Mouse (Mus musculus) testis, postnatal 14 days (tissue): ENCODE measurements around the gene Grb2.

ENCODE experiments used
- DNase-seq: peaks from one replicate; pipeline ENCODE4 v3.0.0; 2021; ENCODE audit warnings: low spot score

Grb2 gene

DNA sequence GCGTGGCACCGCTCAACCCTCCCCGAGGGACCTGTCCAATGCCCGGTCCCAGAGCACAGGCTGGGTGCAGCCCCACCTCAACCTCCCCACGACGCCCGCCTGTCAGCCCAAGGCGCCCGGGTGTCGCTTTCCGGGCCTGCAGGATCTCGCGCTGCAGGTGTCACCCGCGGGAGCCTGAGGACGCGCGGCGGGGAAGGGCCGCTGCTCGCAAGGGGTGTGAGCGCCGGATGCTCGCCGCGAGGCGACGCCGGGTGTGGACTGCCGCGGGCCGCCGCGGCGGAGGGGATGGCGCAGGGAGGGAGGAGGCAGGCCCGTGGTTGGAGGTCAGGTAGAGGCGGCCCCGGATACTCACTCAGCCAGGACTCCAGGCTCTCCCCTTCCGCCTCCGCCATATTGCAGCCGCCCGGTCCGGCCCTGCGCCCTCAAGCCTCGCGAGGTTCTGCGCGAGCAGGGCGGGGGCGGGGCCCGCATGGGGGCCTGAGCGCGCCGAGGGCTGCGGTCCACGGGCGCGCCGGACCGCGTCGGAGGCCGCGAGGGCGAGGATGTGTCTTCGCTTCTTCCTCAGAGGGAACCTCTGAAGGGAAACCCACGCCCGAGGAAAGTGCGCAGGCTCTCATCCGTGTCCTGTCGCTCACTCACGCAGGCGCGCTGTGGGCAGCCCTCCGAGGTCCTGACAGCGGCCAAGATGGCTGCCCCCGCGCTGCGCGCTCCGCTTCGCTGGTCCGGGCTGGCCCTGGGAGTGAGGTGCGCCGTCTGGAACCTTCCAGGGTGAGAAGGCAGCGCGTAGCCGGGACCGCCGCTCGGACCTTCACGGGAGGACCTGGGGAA lies 104.7 kb downstream of the Grb2 start, which contains the start of the genes Mrps7 and Gga3:
TSS of gene Mrps7 (plus strand) at position 450 of the 828 bp plus-strand sequence.
TSS of gene Gga3 (minus strand) at position 576 of the 828 bp plus-strand sequence.
- peak; percentile 90 for DNase-seq

DNA sequence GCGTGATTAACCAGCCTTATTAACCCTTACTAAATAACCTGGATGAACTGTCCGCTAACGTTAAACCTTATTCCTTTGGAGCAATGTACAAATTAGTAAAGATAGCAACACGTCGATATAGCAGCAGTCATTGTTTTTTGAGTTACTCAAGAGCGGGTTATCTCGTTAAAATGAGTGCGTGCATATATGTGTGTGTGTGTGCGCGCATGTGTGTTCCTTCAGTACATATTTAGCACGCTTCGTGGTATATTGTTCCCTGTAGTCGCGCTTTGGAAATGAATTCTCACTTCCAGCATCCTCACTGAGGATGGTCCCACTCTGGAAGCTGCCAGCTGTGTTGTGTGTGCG lies 105.3 kb downstream of the Grb2 start:
- DNase-seq, result no peak

DNA sequence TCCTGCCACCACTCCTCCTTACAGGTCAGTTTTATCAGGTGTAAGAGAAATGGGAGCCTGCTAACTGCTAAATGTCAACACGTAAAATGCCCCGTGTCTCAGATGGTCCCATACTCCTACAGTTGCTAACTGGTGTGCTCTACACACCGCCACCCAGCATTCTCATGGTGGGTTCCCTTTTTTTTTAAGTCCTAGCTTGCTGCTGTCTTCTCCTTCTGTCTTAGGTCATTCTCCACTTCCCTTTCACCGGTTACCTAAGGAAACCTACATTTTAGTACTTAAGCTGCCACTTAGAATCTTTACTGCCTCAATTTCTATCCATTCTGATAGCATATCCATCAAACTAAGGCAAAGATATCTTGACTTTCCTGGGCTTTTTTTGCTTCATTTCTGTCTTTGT lies 107.2 kb downstream of the Grb2 start:
- no peak for DNase-seq

DNA sequence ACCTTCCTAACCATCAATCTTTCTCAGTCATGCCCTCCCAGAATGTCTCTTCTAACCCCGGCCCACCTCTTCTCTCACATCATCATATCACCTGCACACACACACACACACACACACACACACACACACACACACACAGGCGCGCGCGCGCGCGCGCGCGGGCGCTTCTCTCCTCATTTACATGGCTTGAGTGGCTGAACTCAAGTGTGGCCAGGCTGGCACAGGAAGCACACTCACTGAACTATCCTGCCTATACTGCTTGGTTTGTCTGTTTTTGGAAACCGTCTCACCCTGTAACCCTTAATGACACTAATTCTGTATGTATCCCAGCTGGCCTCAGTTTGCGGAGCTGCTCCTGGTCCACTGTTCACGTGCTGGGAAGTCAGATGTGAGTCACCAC lies 107.7 kb downstream of the Grb2 start:
- DNase-seq, result no peak

DNA sequence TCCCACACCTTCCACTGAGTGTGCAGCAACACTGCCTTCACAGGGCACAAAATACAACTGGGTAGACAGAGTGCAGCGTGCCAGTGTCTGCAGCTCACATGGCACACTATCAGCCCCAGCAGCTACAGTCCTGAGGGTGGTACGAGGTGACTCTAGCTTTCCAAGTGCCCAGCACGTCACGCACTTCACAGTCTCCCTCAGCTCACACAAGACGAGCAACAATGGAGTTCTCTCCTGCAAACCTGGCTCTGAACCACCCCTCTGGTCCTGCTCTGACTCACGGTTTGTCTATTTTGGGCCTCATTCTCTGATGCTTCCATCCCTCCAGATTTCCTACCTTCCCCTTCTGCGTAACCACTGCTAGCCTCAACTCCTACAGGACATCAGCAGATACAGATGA lies 108.7 kb downstream of the Grb2 start:
- DNase-seq, result no peak

DNA sequence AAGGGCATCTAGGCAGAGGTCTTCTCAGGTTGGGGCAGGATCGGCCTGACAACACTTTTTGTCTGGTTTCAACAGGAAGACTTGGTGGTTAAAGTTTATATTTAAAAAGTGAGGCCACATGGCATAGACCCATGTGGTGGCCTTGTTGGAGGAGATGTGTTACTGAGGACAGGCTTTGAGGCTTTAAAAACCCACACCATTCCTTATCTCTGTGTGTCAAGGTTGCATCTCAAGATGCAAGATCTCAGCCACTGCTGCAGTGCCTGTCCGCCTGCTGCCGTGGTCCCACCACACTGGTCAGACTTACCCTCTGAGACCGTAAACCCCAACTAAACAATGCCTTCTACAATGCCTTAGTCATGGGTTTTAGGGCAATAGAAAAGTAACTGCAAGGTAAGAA lies 110.1 kb downstream of the Grb2 start:
- DNase-seq, result no peak

DNA sequence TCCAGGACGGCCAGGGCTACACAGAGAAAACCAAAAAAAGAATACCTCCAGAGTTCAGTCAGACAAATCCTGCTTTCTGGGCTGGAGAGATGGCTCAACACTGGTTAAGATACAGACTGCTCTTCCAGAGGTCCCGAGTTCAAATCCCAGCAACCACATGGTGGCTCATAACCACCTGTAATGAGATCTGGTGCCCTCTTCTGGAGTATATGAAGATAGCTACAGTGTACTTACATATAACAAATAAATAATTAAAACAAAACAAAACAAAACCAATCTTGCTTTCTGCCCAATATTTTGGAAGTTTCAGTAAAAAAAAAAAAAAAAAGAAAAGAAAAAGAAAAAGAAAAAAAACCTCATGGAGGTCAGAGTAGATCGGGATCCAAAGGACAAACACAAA lies 113.2 kb downstream of the Grb2 start:
- DNase-seq, result no peak
